Mouse (Mus musculus): ENCODE data around the gene Lypd3.

- TF ChIP-seq POLR2A (IDR thresholded peaks at IDR 0.05; ENCODE audit: insufficient read depth, low read depth, low read length) = no peak
- TF ChIP-seq CTCF (IDR thresholded peaks at IDR 0.05) = no peak
These were observed 42.0 kb upstream of the Lypd3 start for GRCm38 (mm10) chr7:24594309-24594803.

Measured in heart, adult 2 months (tissue).